Mouse (Mus musculus): ENCODE data around the gene Grwd1. TPM values are rescaled to one million over a fixed set of nuclear protein-coding genes. Genes with fewer than 3 reads are reported as not detected.

The Grwd1 gene
- total RNA-seq, 2 experiments from 2014 or later, result 19.5 to 21.0 TPM

GRCm38 (mm10) chr7:45802551-45802950 is 28.2 kb downstream of the Grwd1 start:
- DNase-seq (ENCODE audit: low spot score in 2 of 2), result no peak
- intact Hi-C loops (cut with DNase I), result no loop called here

DNA sequence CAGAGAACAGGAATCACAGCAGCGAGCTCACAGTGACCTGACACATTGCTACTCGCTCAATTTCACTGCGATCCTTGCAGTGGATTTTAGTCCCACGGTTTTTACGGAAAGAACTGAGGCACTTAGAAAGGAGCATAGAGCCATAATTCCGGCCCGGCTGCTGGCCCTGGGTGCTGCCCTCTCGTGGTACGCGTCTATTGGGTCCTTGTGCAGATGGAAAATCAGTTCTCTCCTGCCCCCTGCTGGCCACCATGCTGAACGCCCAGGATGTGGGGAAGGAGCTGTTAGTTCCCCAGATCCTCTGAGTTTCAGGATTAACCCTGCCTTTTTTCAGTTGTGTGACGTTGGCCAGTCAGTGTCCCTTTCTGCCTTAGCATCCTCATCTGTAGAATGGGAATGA is 29.4 kb downstream of the Grwd1 start:
- peak; percentile 88 to 91 for DNase-seq (ENCODE audit: low spot score in 2 of 2)
- intact Hi-C loops (cut with DNase I), result no loop called here

GRCm38 (mm10) chr7:45800546-45801204 is 30.1 kb downstream of the Grwd1 start:
- intact Hi-C loops (cut with DNase I), result loop anchor here (1.0 kb wide), 1 partner anchor 61 kb away; no protein-coding TSS in a partner anchor
- DNase-seq (ENCODE audit: low spot score in 2 of 2), result no peak

GRCm38 (mm10) chr7:45800001-45800400 is 30.7 kb downstream of the Grwd1 start:
- intact Hi-C loops (cut with DNase I), result loop anchor here (1.0 kb wide), 1 partner anchor 61 kb away; no protein-coding TSS in a partner anchor

GRCm38 (mm10) chr7:45798931-45799330 is 31.8 kb downstream of the Grwd1 start:
- intact Hi-C loops (cut with DNase I), result no loop called here
- no peak for DNase-seq (ENCODE audit: low spot score in 2 of 2)

More at GRCm38 (mm10) chr7:45800001-45800400, 30.7 kb downstream of the Grwd1 start:
- DNase-seq (ENCODE audit: low spot score in 2 of 2), result no peak

DNA sequence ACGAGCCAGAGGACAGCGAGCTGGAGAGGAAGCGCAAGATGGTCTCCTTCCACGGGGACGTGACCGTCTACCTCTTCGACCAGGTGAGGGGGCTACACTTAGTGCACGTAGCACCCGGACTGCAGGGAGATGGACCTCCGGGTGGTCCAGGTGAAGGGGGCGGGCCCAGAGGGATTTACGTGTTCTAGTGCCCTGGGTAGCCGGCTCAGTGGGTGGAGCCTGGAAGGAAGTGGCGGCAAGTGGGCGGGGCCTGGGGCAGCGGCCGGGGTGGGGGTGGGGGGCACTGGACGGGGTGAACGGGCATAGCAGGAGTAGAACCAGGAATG is 32.3 kb downstream of the Grwd1 start:
- intact Hi-C loops (cut with DNase I), result no loop called here
- DNase-seq (ENCODE audit: low spot score in 2 of 2), result no peak

- DNase-seq (ENCODE audit: low spot score in 2 of 2), result no peak
- intact Hi-C loops (cut with DNase I), result no loop called here
Observed at GRCm38 (mm10) chr7:45797661-45798510, 32.9 kb downstream of the Grwd1 start.

GRCm38 (mm10) chr7:45796950-45797349 is 33.8 kb downstream of the Grwd1 start:
- DNase-seq (ENCODE audit: low spot score in 2 of 2), result no peak
- intact Hi-C loops (cut with DNase I), result no loop called here

- no peak for DNase-seq (ENCODE audit: low spot score in 2 of 2)
- intact Hi-C loops (cut with DNase I), result no loop called here
Observed at GRCm38 (mm10) chr7:45794971-45795370, 35.8 kb downstream of the Grwd1 start.

- no peak for DNase-seq (ENCODE audit: low spot score in 2 of 2)
- intact Hi-C loops (cut with DNase I), result no loop called here
Observed at GRCm38 (mm10) chr7:45793969-45794585, 36.7 kb downstream of the Grwd1 start.

DNA sequence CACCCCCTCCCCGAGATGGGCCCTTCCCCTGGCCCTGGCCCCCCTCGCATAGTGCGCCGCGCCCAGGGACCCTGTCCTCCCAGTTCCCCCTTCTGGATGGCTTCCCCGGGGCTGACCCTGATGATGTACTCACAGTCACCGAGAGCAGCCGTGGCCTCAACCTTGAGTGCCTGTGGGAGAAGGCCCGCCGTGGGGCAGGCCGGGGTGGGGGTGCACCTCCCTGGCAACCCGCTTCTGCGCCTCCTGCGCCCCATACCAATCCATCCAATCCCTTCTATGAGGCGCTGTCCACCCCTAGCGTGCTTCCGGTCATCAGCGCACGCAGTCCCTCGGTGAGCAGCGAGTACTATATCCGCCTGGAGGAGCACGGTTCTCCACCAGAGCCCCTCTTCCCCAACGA is 37.5 kb downstream of the Grwd1 start:
- DNase-seq (ENCODE audit: low spot score in 2 of 2), result no peak
- intact Hi-C loops (cut with DNase I), result no loop called here

DNA sequence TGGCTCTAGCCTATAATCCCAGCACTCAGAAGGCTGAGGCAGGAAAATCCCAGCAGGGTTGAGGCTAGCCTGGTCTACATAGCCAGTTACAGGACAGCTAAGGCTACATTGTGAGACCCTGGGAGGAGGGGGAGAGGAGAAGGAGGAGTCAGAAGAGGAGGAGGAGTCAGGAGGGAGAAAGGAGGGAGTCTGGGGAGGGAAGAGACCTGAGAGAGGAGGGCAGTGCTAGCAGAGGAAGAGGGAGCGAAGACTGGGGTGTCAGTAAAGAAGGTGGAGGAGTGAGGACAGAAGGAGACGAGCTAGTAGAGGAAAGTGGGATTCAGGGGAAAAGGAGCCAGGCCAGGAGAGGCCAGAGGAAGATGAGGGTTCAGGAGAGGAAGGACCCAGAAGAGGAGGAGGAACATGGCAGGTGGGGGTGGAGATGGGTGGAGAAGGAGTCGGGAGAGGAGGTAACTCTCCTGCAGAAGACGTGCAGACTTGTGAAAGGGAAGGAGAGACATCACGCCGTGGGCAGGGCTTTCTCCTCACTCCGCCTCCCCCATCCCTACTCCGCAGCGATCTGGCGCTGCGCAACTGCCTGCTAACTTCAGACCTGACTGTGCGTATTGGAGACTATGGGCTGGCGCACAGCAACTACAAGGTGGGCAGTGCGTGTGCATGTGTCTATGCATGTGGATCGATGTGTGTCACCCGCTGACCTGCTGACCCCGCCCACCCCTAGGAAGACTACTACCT is 38.8 kb downstream of the Grwd1 start:
- peak in 1 of 2 experiments; percentile 27 for DNase-seq (ENCODE audit: low spot score in 2 of 2)
- intact Hi-C loops (cut with DNase I), result no loop called here

- intact Hi-C loops (cut with DNase I), result no loop called here
- no peak for DNase-seq (ENCODE audit: low spot score in 2 of 2)
Observed at GRCm38 (mm10) chr7:45790721-45791120, 40.0 kb downstream of the Grwd1 start.

DNA sequence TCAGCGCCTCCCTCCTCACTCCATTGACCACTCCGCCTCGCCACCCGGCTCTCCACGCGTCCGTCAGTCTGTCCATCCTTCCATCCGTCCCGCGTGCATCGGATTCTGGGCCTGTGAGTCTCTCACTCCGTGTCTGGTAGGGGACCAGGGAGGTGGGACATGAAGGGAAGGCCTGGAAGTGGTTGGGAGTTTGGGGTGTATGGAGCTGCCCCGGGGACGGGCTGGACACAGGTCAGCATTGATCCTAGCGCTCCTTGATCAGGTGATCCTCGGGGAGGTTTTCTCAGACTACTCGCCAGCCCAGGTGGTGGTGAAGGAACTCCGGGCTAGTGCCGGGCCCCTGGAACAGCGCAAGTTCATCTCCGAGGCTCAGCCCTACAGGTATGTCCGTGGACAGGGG is 43.1 kb downstream of the Grwd1 start:
- intact Hi-C loops (cut with DNase I), result no loop called here
- peak in 1 of 2 experiments; percentile 6 for DNase-seq (ENCODE audit: low spot score in 2 of 2)

- DNase-seq (ENCODE audit: low spot score in 2 of 2), result peak in 1 of 2 experiments; percentile 50
- intact Hi-C loops (cut with DNase I), result no loop called here
Observed at GRCm38 (mm10) chr7:45786661-45787413, 43.9 kb downstream of the Grwd1 start.

GRCm38 (mm10) chr7:45786136-45786578 is 44.6 kb downstream of the Grwd1 start:
- intact Hi-C loops (cut with DNase I), result no loop called here
- peak in 1 of 2 experiments; percentile 34 for DNase-seq (ENCODE audit: low spot score in 2 of 2)

- intact Hi-C loops (cut with DNase I), result no loop called here
- DNase-seq (ENCODE audit: low spot score in 2 of 2), result no peak
Observed at GRCm38 (mm10) chr7:45785388-45786135, 45.2 kb downstream of the Grwd1 start.

All from left cerebral cortex, postnatal 36 days (tissue).